Mouse (Mus musculus) spleen, adult 2 months (tissue): ENCODE measurements at regions not wholly inside any gene's neighbourhood (a gene's known extent, or its start where the extent isn't known, plus 50 kb on each side); places are given as distances from the start of the nearest gene placed in this dataset.

Source experiments
- DNase-seq, 2 experiments: peaks; one replicate each; pipeline versions ENCODE4 v3.0.0 to v3.0.0-alpha.2; 2012 to 2021; ENCODE audit warnings: low spot score in 2 of 2, low read depth in 1 of 2
- H3K27ac ChIP-seq: fragments of 200-500 bp; 2 replicates; pipeline ENCODE4 v1.5.1; 2012; ENCODE audit warnings: low read length, inconsistent platforms; ENCODE audit not compliant: insufficient read depth
- H3K27me3 ChIP-seq: fragments of 200-500 bp; 2 replicates; pipeline ENCODE4 v1.6.1; 2012; ENCODE audit warnings: mild to moderate bottlenecking, moderate library complexity, low read length, inconsistent platforms; ENCODE audit not compliant: control insufficient read depth, insufficient read depth
- H3K36me3 ChIP-seq: fragments of 200-500 bp; 2 replicates; pipeline ENCODE4 v1.6.1; 2012; ENCODE audit warnings: mild to moderate bottlenecking, low read length, inconsistent platforms; ENCODE audit not compliant: control insufficient read depth, insufficient read depth
- H3K4me1 ChIP-seq: fragments of 200-500 bp; 2 replicates; pipeline ENCODE4 v1.6.1; 2011; ENCODE audit warnings: inconsistent platforms; ENCODE audit not compliant: control insufficient read depth, insufficient read depth, insufficient read length
- H3K4me3 ChIP-seq: fragments of 200-500 bp; 2 replicates; pipeline ENCODE4 v1.5.1; 2011; ENCODE audit warnings: mild to moderate bottlenecking, inconsistent platforms; ENCODE audit not compliant: insufficient read depth, insufficient read length; ENCODE audit errors: extremely low read depth
- CTCF ChIP-seq: fragments of 200-500 bp; IDR thresholded peaks from 2 replicates; pipeline ENCODE4 v1.5.1; 2011; ENCODE audit warnings: mild to moderate bottlenecking, inconsistent platforms; ENCODE audit not compliant: insufficient read depth, insufficient read length, insufficient replicate concordance; ENCODE audit errors: extremely low read depth
- POLR2A ChIP-seq: fragments of 200-500 bp; IDR thresholded peaks from 2 replicates; pipeline ENCODE4 v1.6.1; 2011; ENCODE audit warnings: low read depth, low read length, inconsistent platforms
- WGBS: fragments of 180-500 bp; shearing (Covaris S2); methylation state at CpG from one replicate; pipeline ENCODE4 v1.1.7; 2018; 5-methylcytosine and 5-hydroxymethylcytosine counted together

- 71% methylated on average over 3 of the region's 3 CpGs for WGBS
- DNase-seq: no peak
- Histone ChIP-seq H3K27me3 (no peaks in the 10 kb centered on the region), H3K4me3 (no peak overlapping the region), H3K36me3 (no peaks in the 10 kb centered on the region), H3K4me1 (no peaks in the 10 kb centered on the region), H3K27ac (no peak overlapping the region)
- TF ChIP-seq CTCF: no peak
- no peak for TF ChIP-seq POLR2A
These were observed 258.8 kb downstream of the Foxa2 start for GRCm38 (mm10) chr2:147788001-147788400.

GRCm38 (mm10) chr2:147782496-147782895, 264.3 kb downstream of the Foxa2 start:
- Histone ChIP-seq H3K27ac (no peak overlapping the region), H3K27me3 (no peaks in the 10 kb centered on the region), H3K4me3 (no peak overlapping the region), H3K36me3 (no peaks in the 10 kb centered on the region), H3K4me1 (no peaks in the 10 kb centered on the region)
- TF ChIP-seq CTCF (no peak), POLR2A (no peak)
- WGBS: 80% methylated on average over 2 of the region's 2 CpGs
- DNase-seq: no peak

GRCm38 (mm10) chr2:147776316-147776715, 270.5 kb downstream of the Foxa2 start:
- H3K27ac ChIP-seq: no peak overlapping the region
- H3K4me3 ChIP-seq: no peak overlapping the region
- H3K4me1 ChIP-seq: no peaks in the 10 kb centered on the region
- 63% methylated on average over 2 of the region's 2 CpGs for WGBS
- no peak for TF ChIP-seq CTCF
- TF ChIP-seq POLR2A: no peak
- DNase-seq: no peak
- no peaks in the 10 kb centered on the region for H3K27me3 ChIP-seq
- H3K36me3 ChIP-seq: no peaks in the 10 kb centered on the region

GRCm38 (mm10) chr2:147772579-147772978, 274.2 kb downstream of the Foxa2 start:
- Histone ChIP-seq H3K36me3 (no peaks in the 10 kb centered on the region), H3K27me3 (no peaks in the 10 kb centered on the region), H3K27ac (no peak overlapping the region), H3K4me3 (no peak overlapping the region), H3K4me1 (no peaks in the 10 kb centered on the region)
- no peak for TF ChIP-seq POLR2A
- no peak for TF ChIP-seq CTCF
- DNase-seq: no peak
- WGBS: 43% methylated on average over 1 of the region's 1 CpGs

- no peak for DNase-seq
- no peaks in the 10 kb centered on the region for H3K4me1 ChIP-seq
- H3K36me3 ChIP-seq: no peaks in the 10 kb centered on the region
- no peak for TF ChIP-seq CTCF
- no peak for TF ChIP-seq POLR2A
- H3K27ac ChIP-seq: no peak overlapping the region
- H3K27me3 ChIP-seq: no peaks in the 10 kb centered on the region
- no peak overlapping the region for H3K4me3 ChIP-seq
- 68% methylated on average over 2 of the region's 2 CpGs for WGBS
These were observed 293.7 kb downstream of the Foxa2 start for GRCm38 (mm10) chr2:147753089-147753488.

- H3K27ac ChIP-seq: no peak overlapping the region
- WGBS: 83% methylated on average over 3 of the region's 3 CpGs
- TF ChIP-seq POLR2A (no peak), CTCF (no peak)
- H3K36me3 ChIP-seq: no peaks in the 10 kb centered on the region
- H3K4me1 ChIP-seq: no peaks in the 10 kb centered on the region
- no peak overlapping the region for H3K4me3 ChIP-seq
- no peak for DNase-seq
- no peaks in the 10 kb centered on the region for H3K27me3 ChIP-seq
These were observed 294.9 kb downstream of the Foxa2 start for GRCm38 (mm10) chr2:147751831-147752230.

GRCm38 (mm10) chr2:147748006-147748405, 298.8 kb downstream of the Foxa2 start:
- no peak overlapping the region for H3K27ac ChIP-seq
- TF ChIP-seq POLR2A (no peak), CTCF (no peak)
- 68% methylated on average over 4 of the region's 4 CpGs for WGBS
- no peaks in the 10 kb centered on the region for H3K36me3 ChIP-seq
- H3K27me3 ChIP-seq: no peaks in the 10 kb centered on the region
- H3K4me1 ChIP-seq: no peaks in the 10 kb centered on the region
- no peak overlapping the region for H3K4me3 ChIP-seq
- DNase-seq: no peak
